Mouse (Mus musculus) c-Kit-positive CD71-positive TER-119-positive erythroid progenitor cells, embryonic 14.5 days (primary cell): Measurements from ENCODE around the gene Dock9.
A peak's percentile ranks its signal among the peaks of the same experiment; 100 is the strongest.

Experiments
- DNase-seq: peaks from one replicate; pipeline ENCODE4 v3.0.0-alpha.2; 2013; ENCODE audit warnings: low spot score

Dock9 gene

DNA sequence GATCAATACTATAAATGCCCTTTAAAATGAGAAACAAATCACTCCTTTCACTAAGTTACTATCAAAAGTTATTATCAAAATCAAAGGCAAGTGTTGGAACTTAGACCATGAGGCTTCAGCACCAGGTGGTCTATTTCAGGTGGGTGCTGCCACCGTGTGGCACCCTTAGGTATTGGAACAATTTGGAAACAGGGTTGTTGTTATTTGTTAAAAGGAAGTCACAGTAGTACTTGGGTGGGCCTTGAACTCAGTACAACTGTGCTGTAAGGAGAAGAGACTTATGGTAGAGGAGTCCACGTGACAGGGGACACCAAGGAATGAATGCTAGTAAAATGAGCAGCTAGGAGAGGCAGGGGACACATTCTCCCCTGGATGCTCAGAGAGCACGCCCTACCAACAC lies 218.6 kb downstream of the Dock9 start:
- DNase-seq, result peak; percentile 14

DNA sequence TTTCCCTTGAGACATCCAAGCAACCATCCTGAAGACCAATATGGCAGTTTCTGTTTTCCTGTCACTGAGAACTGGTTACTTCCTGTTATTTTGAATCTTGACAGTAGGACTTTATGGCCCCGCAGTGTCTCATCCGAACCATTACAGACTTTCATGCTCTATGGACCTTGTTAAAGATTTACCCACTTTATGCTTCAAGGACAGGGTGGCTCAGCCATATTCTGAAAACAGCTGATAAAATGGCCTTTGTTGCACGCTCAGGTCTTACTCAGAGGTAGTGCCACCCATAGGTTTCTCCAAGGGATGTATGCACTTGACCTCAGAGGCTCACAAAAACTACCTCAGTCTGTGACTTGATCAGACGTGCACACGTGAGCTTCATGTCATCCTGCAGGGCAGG lies 224.2 kb downstream of the Dock9 start:
- DNase-seq, result no peak

DNA sequence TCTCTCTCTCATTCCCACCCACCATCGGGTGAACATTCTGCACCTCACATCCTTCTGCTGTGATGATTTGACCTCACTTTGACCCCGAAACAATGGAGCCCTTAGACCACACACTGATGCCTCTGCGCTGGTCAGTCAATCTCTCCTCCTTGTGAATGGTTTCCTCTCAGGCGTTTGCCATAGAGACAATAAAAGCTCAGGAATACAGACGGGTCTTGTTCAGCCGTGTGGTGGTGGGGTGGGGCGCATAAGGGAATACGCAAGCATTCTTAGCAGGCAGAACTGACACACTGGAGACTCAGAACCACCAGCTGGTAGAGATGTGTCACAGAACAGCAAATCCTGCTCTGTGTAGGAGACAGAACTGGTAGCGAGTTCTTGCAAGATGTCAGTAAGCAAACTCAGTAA lies 230.8 kb downstream of the Dock9 start:
- no peak for DNase-seq

- DNase-seq, result no peak
Measured at GRCm38 (mm10) chr14:121565930-121566329, 231.7 kb downstream of the Dock9 start.

- DNase-seq, result no peak
Measured at GRCm38 (mm10) chr14:121564656-121565055, 233.0 kb downstream of the Dock9 start.

GRCm38 (mm10) chr14:121563954-121564353 lies 233.7 kb downstream of the Dock9 start:
- DNase-seq, result no peak

DNA sequence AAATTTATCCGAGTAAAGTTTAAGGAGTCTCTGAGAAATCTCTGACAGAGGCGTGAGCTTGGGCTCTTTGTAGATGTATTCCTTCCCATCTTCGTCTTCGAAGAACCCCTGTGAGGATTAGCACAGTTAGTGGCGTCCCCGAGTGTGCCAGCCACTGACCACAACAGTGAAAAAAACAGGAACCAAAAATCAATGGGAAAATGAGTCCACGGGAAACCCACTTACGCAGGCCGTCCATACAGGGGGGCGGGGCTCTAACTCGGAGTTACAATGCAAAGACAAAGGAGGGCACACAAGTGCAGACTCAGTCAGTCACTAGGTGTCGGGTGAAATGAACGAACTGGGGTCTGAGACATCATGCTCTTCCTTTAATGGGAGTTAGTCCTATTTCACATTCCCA lies 238.6 kb downstream of the Dock9 start:
- DNase-seq, result no peak

- no peak for DNase-seq
Measured at GRCm38 (mm10) chr14:121556401-121557315, 241.0 kb downstream of the Dock9 start.

DNA sequence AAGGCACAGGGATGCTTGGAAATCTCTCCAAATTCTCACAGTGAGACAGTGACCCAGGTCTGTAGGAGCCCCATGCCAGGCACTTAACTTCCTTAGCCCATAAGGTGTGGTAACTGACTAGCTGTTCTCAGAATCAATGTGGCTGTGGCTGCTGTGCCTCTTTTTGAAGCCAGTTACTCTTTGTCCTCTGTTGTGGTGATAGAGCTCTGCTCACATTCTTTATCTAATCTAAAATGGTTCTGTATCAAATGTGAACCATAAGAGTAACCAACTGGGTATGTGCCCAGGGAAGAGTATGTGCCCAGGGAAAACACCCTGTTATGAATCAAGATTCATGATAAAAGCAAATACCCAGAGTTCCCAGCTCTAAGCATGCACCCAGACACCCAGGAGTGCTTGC lies 243.9 kb downstream of the Dock9 start:
- DNase-seq, result no peak

- no peak for DNase-seq
Measured at GRCm38 (mm10) chr14:121552586-121552985, 245.1 kb downstream of the Dock9 start.

DNA sequence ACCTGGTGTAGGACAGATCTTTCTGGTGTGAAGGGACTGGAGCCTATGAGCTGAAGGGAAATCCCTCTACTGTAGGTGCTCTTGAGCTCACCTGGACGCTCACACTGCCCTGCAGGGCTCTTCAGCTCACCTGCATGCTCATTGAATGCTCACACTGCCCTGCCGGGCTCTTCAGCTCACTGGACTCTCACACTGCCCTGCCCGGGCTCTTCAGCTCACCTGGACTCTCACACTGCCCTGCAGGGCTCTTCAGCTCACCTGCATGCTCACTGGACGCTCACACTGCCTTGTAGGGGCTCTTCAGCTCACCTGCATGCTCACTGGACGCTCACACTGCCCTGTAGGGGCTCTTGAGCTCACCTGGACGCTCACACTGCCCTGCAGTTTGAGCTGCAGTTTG lies 247.8 kb downstream of the Dock9 start:
- no peak for DNase-seq

DNA sequence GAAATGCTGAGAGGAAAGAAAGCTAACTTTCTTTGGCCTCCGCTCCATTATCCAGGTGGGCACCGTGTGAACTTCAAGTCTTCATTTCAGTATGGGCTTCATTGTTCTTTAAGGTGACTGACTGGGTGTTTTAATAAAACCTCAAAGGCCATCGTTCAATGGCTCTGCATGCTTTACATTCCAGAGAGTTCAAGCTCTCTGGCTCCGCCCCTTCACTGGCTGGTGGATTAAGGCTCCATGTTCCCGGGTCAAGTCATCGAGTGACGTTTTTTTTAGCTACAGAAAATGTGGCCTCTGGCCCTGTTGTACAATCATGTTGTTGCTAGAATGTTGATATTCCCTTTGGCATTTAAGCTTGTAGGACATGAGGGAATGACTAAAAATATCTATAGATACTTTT lies 249.9 kb downstream of the Dock9 start:
- no peak for DNase-seq

DNA sequence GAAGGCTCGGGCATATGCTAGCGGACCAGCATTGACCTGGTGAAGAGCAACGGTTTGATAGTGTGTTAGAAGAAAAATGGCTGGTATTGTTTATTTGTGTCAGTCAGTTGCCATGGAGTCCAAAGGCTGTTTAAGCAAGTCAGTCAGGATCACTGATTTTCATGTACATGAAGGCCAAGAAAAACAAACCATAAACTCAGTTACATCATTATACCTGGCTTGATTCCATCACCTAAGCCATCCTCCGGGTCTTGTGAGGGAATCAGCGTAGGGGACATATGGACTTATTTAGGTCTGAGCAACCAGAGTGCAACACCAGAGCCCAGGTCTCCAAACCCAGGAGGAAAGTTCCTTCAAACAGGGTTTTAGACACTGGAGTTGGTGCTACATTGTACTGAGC lies 251.0 kb downstream of the Dock9 start:
- no peak for DNase-seq

GRCm38 (mm10) chr14:121545551-121546331 lies 251.9 kb downstream of the Dock9 start:
- no peak for DNase-seq

DNA sequence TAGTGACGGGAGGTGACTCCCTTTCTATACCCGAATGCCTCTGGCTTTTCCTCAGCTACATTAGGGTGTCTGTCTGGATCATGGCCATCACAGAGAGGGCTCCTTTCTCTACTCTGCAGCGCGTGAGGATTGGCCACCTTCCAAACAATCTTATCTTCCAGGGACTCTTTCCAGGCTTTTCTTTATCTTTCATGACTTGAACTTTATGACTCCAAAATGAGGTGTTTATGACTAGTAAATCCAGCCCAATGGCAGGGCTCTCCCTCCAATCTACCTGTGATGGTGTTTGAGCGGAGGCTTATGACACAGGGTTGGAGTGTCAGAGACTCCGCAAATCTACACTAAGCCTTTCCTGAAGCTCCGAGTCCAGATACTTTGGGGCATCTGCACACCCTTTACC lies 256.4 kb downstream of the Dock9 start:
- no peak for DNase-seq

DNA sequence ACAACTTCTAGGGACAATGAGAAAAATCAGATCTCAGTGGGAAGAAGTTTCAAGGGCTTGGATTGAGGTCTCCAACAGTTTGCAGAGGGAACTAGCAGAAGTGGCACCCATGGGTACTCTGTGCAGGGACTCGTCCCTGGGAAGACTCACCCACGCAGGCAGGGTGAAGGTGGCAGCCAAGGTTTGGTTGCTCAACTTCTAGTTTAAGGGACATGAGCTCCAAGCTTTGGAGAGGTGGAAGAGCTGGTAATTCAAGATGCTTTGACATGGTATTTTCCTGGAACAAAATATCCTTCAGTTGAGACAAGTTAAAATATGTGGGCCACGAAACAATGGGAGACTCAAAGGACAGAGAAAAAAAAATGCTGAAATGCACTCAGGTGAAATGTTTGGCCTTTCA lies 263.1 kb downstream of the Dock9 start:
- DNase-seq, result no peak

DNA sequence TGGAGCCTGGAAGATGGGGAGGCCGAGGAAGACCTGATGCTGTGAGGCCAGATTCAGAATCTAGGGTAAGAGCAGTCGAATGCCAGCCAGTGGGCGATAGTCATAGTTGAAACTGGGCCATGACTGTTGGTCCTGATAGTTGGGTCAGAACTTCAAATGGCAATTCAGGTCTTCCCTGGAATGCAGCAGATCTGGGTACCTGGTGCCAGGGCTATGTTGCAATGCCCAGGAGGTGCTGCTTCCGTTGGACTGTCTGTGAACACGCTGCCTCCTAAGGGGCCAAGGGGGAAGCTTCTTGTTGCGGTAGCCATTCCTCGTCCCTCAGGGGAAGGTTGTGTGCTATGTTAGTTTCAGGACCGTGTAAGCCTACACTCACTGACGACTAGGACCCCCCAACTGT lies 266.8 kb downstream of the Dock9 start:
- no peak for DNase-seq

DNA sequence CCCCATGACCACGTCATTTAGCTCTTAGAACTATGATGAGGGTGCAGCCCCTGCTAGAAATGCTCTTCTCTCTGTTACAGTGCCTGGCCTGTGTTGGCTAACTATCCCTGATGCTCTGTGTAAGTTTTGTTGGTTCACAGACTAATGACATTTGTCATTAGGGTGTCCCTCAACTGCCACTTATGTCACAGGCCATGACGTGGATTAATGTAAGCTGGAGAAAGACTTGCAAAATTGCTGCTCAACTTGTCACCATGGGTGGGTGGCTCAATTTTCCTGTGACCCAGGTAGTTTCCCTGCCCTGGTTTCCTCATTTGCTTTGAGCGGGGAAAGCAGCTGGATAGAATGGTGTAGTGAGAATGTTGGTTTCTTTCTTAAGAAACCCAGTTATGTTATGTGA lies 269.8 kb downstream of the Dock9 start:
- no peak for DNase-seq

DNA sequence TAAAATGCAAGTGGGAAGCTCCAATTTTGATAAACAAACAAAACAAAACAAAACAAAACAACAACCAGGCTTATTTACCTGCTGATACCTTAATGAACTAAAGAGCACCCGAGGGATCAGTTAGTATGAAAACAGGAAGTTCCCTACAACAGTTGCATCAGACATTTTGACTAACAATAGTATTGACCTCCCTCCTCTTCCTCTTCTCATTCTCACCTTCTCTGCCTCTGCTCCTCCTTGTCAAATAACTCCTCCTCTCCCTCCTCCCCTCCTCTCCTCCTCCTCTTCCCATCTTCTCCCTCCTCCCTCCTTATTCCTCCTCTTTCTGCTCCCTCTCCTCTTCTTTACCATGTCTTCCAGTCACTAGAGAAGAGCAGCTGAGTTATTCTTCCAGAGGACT lies 270.4 kb downstream of the Dock9 start:
- no peak for DNase-seq

GRCm38 (mm10) chr14:121521709-121522108 lies 275.9 kb downstream of the Dock9 start:
- no peak for DNase-seq

GRCm38 (mm10) chr14:121516881-121517280 lies 280.8 kb downstream of the Dock9 start:
- no peak for DNase-seq

DNA sequence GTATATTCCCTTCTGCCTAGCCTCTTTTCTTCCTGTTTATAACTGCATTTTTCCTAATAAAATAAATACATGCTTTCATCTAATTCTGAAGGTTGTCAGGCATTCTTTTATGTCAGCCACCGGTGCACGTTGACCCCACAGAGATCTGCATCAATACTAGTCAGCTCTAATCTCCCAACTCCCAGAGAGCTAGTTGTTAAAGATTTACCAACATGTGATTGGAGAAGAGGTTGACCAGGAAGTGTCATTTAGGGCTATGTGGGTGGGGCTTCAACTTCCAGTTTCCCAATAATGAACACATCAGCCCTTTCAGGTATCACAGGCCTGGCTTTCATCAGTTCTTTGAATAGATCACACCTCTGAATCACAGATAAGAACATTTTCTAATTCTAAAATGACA lies 288.7 kb downstream of the Dock9 start:
- no peak for DNase-seq

- DNase-seq, result no peak
Measured at GRCm38 (mm10) chr14:121506336-121506735, 291.3 kb downstream of the Dock9 start.
